Mouse (Mus musculus): ENCODE measurements around the gene Mrgpre. TPM values are rescaled to one million over a fixed set of nuclear protein-coding genes. Genes with fewer than 3 reads are reported as not detected.

Gene Mrgpre
- polyA plus RNA-seq, 1 experiment from 2014 or later, result 2.1 TPM

GRCm38 (mm10) chr7:143753990-143754715 lies 30.1 kb downstream of the Mrgpre start:
- no peaks in the 10 kb centered on the region; the same call in 1 of the 2 replicates for H3K4me1 ChIP-seq (replicated peaks; ENCODE audit: control insufficient read depth, insufficient read depth, low read length)
- WGBS, result 53% methylated on average over 5 of the region's 5 CpGs
- no peak overlapping the region for H3K27ac ChIP-seq (ENCODE audit: low read depth, low read length)
- no peak overlapping the region for H3K4me3 ChIP-seq (ENCODE audit: low read depth, low read length)
- DNase-seq (ENCODE audit: low spot score), result peak; percentile 78
- H3K27me3 ChIP-seq (ENCODE audit: control insufficient read depth, insufficient read depth, low read length), result peaks cover 13% of the 10 kb centered on the region
- H3K9me3 ChIP-seq (ENCODE audit: control insufficient read depth, low read length), result no peaks in the 10 kb centered on the region
- H3K4me2 ChIP-seq (ENCODE audit: low read depth, low read length, severe bottlenecking), result no peak overlapping the region
- no peak for ATAC-seq (replicated peaks; ENCODE audit: low FRiP score)
- no peak overlapping the region for H3K9ac ChIP-seq (ENCODE audit: low read length)
- H3K36me3 ChIP-seq (ENCODE audit: control insufficient read depth, insufficient read depth, low read length), result no peaks in the 10 kb centered on the region

GRCm38 (mm10) chr7:143752606-143753005 lies 31.7 kb downstream of the Mrgpre start:
- Histone ChIP-seq H3K4me2 (ENCODE audit: low read depth, low read length, severe bottlenecking) (no peak overlapping the region), H3K36me3 (ENCODE audit: control insufficient read depth, insufficient read depth, low read length) (no peaks in the 10 kb centered on the region), H3K4me1 (replicated peaks; ENCODE audit: control insufficient read depth, insufficient read depth, low read length) (no peaks in the 10 kb centered on the region; the same call in 1 of the 2 replicates), H3K27me3 (ENCODE audit: control insufficient read depth, insufficient read depth, low read length) (peaks cover 10% of the 10 kb centered on the region), H3K4me3 (ENCODE audit: low read depth, low read length) (no peak overlapping the region), H3K9me3 (ENCODE audit: control insufficient read depth, low read length) (no peaks in the 10 kb centered on the region), H3K27ac (ENCODE audit: low read depth, low read length) (no peak overlapping the region), H3K9ac (ENCODE audit: low read length) (no peak overlapping the region)
- 89% methylated on average over 3 of the region's 3 CpGs for WGBS
- DNase-seq (ENCODE audit: low spot score) (no peak), ATAC-seq (replicated peaks; ENCODE audit: low FRiP score) (no peak)

GRCm38 (mm10) chr7:143752056-143752455 lies 32.2 kb downstream of the Mrgpre start:
- H3K4me3 ChIP-seq (ENCODE audit: low read depth, low read length), result no peak overlapping the region
- no peak overlapping the region for H3K4me2 ChIP-seq (ENCODE audit: low read depth, low read length, severe bottlenecking)
- no peaks in the 10 kb centered on the region; the same call in 1 of the 2 replicates for H3K4me1 ChIP-seq (replicated peaks; ENCODE audit: control insufficient read depth, insufficient read depth, low read length)
- no peaks in the 10 kb centered on the region for H3K36me3 ChIP-seq (ENCODE audit: control insufficient read depth, insufficient read depth, low read length)
- no peak overlapping the region for H3K27ac ChIP-seq (ENCODE audit: low read depth, low read length)
- H3K9me3 ChIP-seq (ENCODE audit: control insufficient read depth, low read length), result no peaks in the 10 kb centered on the region
- ATAC-seq (replicated peaks; ENCODE audit: low FRiP score), result no peak
- H3K27me3 ChIP-seq (ENCODE audit: control insufficient read depth, insufficient read depth, low read length), result peaks cover 10% of the 10 kb centered on the region
- DNase-seq (ENCODE audit: low spot score), result no peak
- WGBS, result 71% methylated on average over 4 of the region's 4 CpGs
- H3K9ac ChIP-seq (ENCODE audit: low read length), result no peak overlapping the region

DNA sequence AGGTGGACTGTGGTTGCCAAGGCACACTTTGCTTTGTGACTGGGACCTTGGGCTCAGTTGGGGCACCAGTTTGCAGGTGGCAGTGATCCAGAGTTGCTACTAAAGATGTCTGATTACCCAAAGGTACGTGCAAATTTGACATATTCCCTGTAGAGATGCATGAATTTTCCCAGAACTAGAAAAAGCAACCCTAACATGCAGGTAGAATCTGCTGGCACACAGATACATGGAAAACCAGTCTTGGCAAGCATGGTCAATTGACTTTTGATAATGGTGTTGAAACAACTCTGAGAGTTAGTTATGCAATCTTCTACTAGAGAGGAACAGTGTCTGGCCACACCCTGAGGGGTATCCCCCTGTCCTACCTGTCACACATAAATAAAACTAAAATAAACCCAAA lies 32.9 kb downstream of the Mrgpre start:
- ATAC-seq (replicated peaks; ENCODE audit: low FRiP score), result no peak
- 76% methylated on average over 1 of the region's 1 CpGs for WGBS

GRCm38 (mm10) chr7:143749045-143749444 lies 35.3 kb downstream of the Mrgpre start:
- DNase-seq (ENCODE audit: low spot score) (no peak), ATAC-seq (replicated peaks; ENCODE audit: low FRiP score) (0 out of 2 replicates have a peak, but pooled peaks have one; percentile 26)
- 73% methylated on average over 3 of the region's 3 CpGs for WGBS
- H3K4me2 ChIP-seq (ENCODE audit: low read depth, low read length, severe bottlenecking), result no peak overlapping the region
- no peak overlapping the region for H3K27ac ChIP-seq (ENCODE audit: low read depth, low read length)
- H3K9ac ChIP-seq (ENCODE audit: low read length), result no peak overlapping the region
- no peaks in the 10 kb centered on the region for H3K36me3 ChIP-seq (ENCODE audit: control insufficient read depth, insufficient read depth, low read length)
- no peaks in the 10 kb centered on the region; the same call in 1 of the 2 replicates for H3K4me1 ChIP-seq (replicated peaks; ENCODE audit: control insufficient read depth, insufficient read depth, low read length)
- no peaks in the 10 kb centered on the region for H3K9me3 ChIP-seq (ENCODE audit: control insufficient read depth, low read length)
- H3K4me3 ChIP-seq (ENCODE audit: low read depth, low read length), result no peak overlapping the region
- no peaks in the 10 kb centered on the region for H3K27me3 ChIP-seq (ENCODE audit: control insufficient read depth, insufficient read depth, low read length)

More for the DNA sequence above, 32.9 kb downstream of the Mrgpre start:
- Histone ChIP-seq H3K27ac (ENCODE audit: low read depth, low read length) (no peak overlapping the region), H3K9ac (ENCODE audit: low read length) (no peak overlapping the region), H3K4me3 (ENCODE audit: low read depth, low read length) (no peak overlapping the region), H3K4me1 (replicated peaks; ENCODE audit: control insufficient read depth, insufficient read depth, low read length) (no peaks in the 10 kb centered on the region; the same call in 1 of the 2 replicates), H3K27me3 (ENCODE audit: control insufficient read depth, insufficient read depth, low read length) (peaks cover 10% of the 10 kb centered on the region), H3K36me3 (ENCODE audit: control insufficient read depth, insufficient read depth, low read length) (no peaks in the 10 kb centered on the region), H3K4me2 (ENCODE audit: low read depth, low read length, severe bottlenecking) (no peak overlapping the region), H3K9me3 (ENCODE audit: control insufficient read depth, low read length) (no peaks in the 10 kb centered on the region)
- no peak for DNase-seq (ENCODE audit: low spot score)

DNA sequence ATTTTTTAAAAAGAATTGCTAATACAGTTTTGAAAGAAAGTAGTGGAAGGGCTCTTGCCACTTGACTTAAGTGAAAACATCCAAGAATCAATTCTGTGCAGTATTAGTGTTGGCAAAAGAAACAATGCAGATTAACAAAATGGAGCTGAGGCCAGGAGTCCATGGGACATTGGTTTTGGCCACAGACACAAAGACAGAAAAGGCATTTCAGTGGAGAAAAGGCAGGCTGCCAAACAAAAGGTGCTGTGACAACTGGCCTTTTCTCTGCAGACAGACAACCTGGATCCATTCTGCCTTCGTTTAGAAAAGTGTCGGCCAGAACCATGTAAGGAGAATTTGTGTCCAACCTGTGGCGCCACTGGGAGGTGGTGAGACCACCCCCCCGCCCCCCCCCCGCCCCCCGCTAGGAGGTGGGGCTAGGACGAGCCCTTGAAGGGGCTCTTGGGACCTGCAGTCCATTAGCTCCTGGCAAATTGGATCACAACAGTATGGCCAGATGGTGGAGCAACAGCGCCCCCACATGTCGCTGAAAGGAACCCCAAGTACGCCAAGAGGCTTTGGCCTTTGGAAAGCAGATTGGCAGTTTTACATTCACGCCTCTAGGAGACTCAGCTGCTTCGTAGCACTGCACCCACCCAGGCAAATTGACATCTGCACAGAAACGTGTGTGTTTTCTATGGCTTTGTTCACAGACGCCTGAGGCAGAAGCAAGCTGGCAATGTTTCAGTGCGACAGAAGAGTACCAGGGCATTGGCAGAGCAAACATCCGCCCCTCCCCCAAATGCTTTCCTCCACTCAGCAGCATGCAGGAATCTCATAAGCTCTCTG lies 36.0 kb downstream of the Mrgpre start:
- Histone ChIP-seq H3K4me1 (replicated peaks; ENCODE audit: control insufficient read depth, insufficient read depth, low read length) (no peaks in the 10 kb centered on the region; the same call in 1 of the 2 replicates), H3K4me2 (ENCODE audit: low read depth, low read length, severe bottlenecking) (peak overlapping the region; percentile 36), H3K9me3 (ENCODE audit: control insufficient read depth, low read length) (no peaks in the 10 kb centered on the region), H3K4me3 (ENCODE audit: low read depth, low read length) (no peak overlapping the region), H3K9ac (ENCODE audit: low read length) (0 out of 2 replicates have a peak overlapping the region, but pooled peaks have one; percentile 27), H3K36me3 (ENCODE audit: control insufficient read depth, insufficient read depth, low read length) (no peaks in the 10 kb centered on the region), H3K27ac (ENCODE audit: low read depth, low read length) (no peak overlapping the region), H3K27me3 (ENCODE audit: control insufficient read depth, insufficient read depth, low read length) (no peaks in the 10 kb centered on the region)
- DNase-seq (ENCODE audit: low spot score) (peak; percentile 95), ATAC-seq (replicated peaks; ENCODE audit: low FRiP score) (peak; percentile 86)
- WGBS, result 2% methylated on average over 16 of the region's 16 CpGs

GRCm38 (mm10) chr7:143740653-143741052 lies 43.6 kb downstream of the Mrgpre start:
- Histone ChIP-seq H3K4me1 (replicated peaks; ENCODE audit: control insufficient read depth, insufficient read depth, low read length) (0 out of 2 replicates have a peak, but pooled peaks cover 5% of the 10 kb centered on the region), H3K9ac (ENCODE audit: low read length) (peak overlapping the region; percentile 76), H3K4me3 (ENCODE audit: low read depth, low read length) (peak overlapping the region; percentile 48), H3K9me3 (ENCODE audit: control insufficient read depth, low read length) (no peaks in the 10 kb centered on the region), H3K27ac (ENCODE audit: low read depth, low read length) (no peak overlapping the region), H3K4me2 (ENCODE audit: low read depth, low read length, severe bottlenecking) (peak overlapping the region; percentile 71), H3K36me3 (ENCODE audit: control insufficient read depth, insufficient read depth, low read length) (no peaks in the 10 kb centered on the region), H3K27me3 (ENCODE audit: control insufficient read depth, insufficient read depth, low read length) (peaks cover 6% of the 10 kb centered on the region)
- 11% methylated on average over 2 of the region's 2 CpGs for WGBS
- ATAC-seq (replicated peaks; ENCODE audit: low FRiP score) (no peak), DNase-seq (ENCODE audit: low spot score) (no peak)

DNA sequence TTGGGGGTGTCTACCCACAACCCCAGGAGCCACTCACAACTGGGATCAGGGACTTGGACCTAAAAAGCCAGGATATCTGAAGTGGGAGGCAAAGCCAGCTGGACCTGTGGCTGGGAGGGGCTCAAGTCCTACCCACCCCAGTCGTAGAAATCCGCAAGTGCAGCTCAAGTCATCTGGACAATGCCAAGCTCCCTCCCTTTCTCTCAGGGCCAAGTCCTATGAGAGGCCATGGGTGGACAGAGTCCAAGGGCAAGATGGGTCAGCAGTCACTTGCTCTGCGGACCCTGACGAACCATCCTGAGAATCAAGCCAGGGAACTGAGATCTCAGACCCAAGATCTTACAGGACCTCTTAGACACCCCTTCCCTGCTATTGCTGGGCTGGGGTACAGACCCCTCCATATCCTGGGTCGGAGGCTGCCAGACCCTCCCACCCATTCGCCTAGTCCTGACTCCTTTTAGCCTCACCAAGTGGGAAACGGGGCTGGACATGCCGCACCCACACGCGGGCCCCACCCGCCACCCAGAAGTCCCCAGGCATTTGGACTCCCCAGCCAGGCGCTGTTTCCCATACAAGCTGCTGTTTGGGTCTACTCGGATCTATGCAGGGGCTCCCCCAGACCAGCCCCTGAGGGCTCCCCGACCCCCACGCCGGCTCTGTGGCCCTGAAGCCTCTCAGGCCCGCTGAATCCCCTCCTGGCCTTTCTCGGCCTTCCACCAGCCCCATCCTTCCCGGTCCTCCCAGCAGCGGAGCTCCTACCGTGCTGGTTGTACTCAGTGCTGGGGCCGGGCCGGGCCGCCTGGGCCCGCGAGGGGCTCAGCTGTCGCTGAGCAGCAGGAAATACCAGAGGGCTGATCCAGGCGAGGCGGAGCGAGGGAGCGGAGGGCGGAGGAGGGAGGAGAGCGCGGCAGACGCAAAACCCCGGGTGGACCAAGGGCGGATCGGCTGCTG lies 44.5 kb downstream of the Mrgpre start:
- no peak overlapping the region for H3K27ac ChIP-seq (ENCODE audit: low read depth, low read length)
- WGBS, result 4% methylated on average over 38 of the region's 38 CpGs
- ATAC-seq (replicated peaks; ENCODE audit: low FRiP score) (peak; percentile 87), DNase-seq (ENCODE audit: low spot score) (peak; percentile 90)
- 0 out of 2 replicates have a peak, but pooled peaks cover 5% of the 10 kb centered on the region for H3K4me1 ChIP-seq (replicated peaks; ENCODE audit: control insufficient read depth, insufficient read depth, low read length)
- no peaks in the 10 kb centered on the region for H3K9me3 ChIP-seq (ENCODE audit: control insufficient read depth, low read length)
- H3K36me3 ChIP-seq (ENCODE audit: control insufficient read depth, insufficient read depth, low read length), result no peaks in the 10 kb centered on the region
- peak overlapping the region; percentile 76 for H3K9ac ChIP-seq (ENCODE audit: low read length)
- H3K4me2 ChIP-seq (ENCODE audit: low read depth, low read length, severe bottlenecking), result peak overlapping the region; percentile 71
- peak overlapping the region; percentile 48 for H3K4me3 ChIP-seq (ENCODE audit: low read depth, low read length)
- H3K27me3 ChIP-seq (ENCODE audit: control insufficient read depth, insufficient read depth, low read length), result peaks cover 6% of the 10 kb centered on the region

Measured in forebrain, embryonic 11.5 days (tissue).